Mouse (Mus musculus) megakaryocyte, embryonic 14.5 days (primary cell): ENCODE measurements around the gene Cdc42ep4.

Source experiments
- FLI1 ChIP-seq: IDR thresholded peaks from 2 replicates; pipeline ENCODE4 v1.6.1; 2012; ENCODE audit warnings: low read length, inconsistent platforms, mixed read lengths
- GATA1 ChIP-seq: IDR thresholded peaks from 3 replicates; pipeline ENCODE4 v1.6.1; 2012; ENCODE audit warnings: mixed read lengths, low read length, inconsistent platforms, borderline replicate concordance

DNA sequence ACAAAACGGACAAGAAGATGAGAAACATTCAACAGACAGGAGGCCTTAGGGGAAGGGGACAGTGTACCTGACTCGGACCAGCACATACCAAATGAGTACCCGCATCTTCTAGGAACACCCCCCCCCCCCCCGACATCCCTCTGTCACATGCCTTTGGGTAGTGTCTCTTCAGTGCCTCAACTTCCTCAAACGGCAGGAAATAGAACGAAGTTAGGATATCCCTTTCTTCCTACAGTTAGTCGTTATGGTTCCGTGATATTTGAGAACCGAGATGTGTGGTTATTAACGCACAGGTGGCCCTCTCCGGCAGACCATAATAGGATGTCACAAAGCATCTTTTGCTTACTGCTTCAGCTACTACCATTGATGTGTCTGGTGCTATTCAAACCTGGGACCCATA lies 35.3 kb upstream of the Cdc42ep4 start:
- TF ChIP-seq GATA1 (no peak), FLI1 (no peak)
